8 mouse cellular contexts compared by ENCODE assay signal in genomic region chr14:75844111-75844695, GRCm38 (mm10). TPM values are rescaled to one million over a fixed set of nuclear protein-coding genes. Genes with fewer than 3 reads are reported as not detected.
DNase-seq lines count a peak whose midpoint lies in the region; ATAC-seq and TF ChIP-seq lines count a peak whose summit lies in the region.

No protein-coding gene starts in this region.

- TF ChIP-seq CTCF in kidney, adult 2 months (conservative IDR thresholded peaks at IDR 0.05; ENCODE audit: insufficient read depth, insufficient read length, low read depth, low read length) = no peak

- no peak for TF ChIP-seq POLR2A in kidney, adult 2 months (IDR thresholded peaks at IDR 0.05; ENCODE audit: low read depth, low read length)

- peak overlapping the region; percentile 84 for H3K4me3 ChIP-seq in kidney, adult 2 months (ENCODE audit: insufficient read depth, low read depth, low read length)
- H3K4me3 ChIP-seq in embryonic facial prominence, embryonic 10.5 days = peak overlapping the region; percentile 68
- peak overlapping the region; percentile 85 for H3K4me3 ChIP-seq in intestine, embryonic 16.5 days (ENCODE audit: low read length)
- peak overlapping the region; percentile 79 for H3K4me3 ChIP-seq in midbrain, embryonic 14.5 days (replicated peaks; ENCODE audit: low read depth, low read length)

- H3K9ac ChIP-seq in intestine, embryonic 16.5 days (ENCODE audit: low read depth, low read length) = peak overlapping the region; percentile 97
- peak overlapping the region; percentile 90 for H3K9ac ChIP-seq in midbrain, embryonic 14.5 days (replicated peaks; ENCODE audit: low read length)

- H3K36me3 ChIP-seq in kidney, adult 2 months (ENCODE audit: control insufficient read depth, insufficient read depth, low read length) = peaks cover 14% of the 10 kb centered on the region
- H3K36me3 ChIP-seq in embryonic facial prominence, embryonic 10.5 days (replicated peaks) = peaks cover 30% of the 10 kb centered on the region
- H3K36me3 ChIP-seq in intestine, embryonic 16.5 days (ENCODE audit: control insufficient read depth, insufficient read depth, low read length) = peaks cover 20% of the 10 kb centered on the region
- H3K36me3 ChIP-seq in midbrain, embryonic 14.5 days (ENCODE audit: control insufficient read depth, insufficient read depth, low read length) = peaks cover 26% of the 10 kb centered on the region

- no peaks in the 10 kb centered on the region for H3K9me3 ChIP-seq in embryonic facial prominence, embryonic 10.5 days
- H3K9me3 ChIP-seq in intestine, embryonic 16.5 days (ENCODE audit: control insufficient read depth, low read length) = no peaks in the 10 kb centered on the region
- H3K9me3 ChIP-seq in midbrain, embryonic 14.5 days (ENCODE audit: control insufficient read depth, low read length) = no peaks in the 10 kb centered on the region

- no peak for ATAC-seq in intestine, embryonic 16.5 days
- no peak for ATAC-seq in midbrain, embryonic 14.5 days (ENCODE audit: low FRiP score, low TSS enrichment)
- ATAC-seq in frontal cortex, adult (ENCODE audit: low TSS enrichment) = no peak

- H3K4me1 ChIP-seq in kidney, adult 2 months (ENCODE audit: control insufficient read depth, insufficient read depth, low read length) = peaks cover 10% of the 10 kb centered on the region; the same call in 1 of the 2 replicates
- peaks cover 25% of the 10 kb centered on the region for H3K4me1 ChIP-seq in embryonic facial prominence, embryonic 10.5 days
- H3K4me1 ChIP-seq in intestine, embryonic 16.5 days (ENCODE audit: control insufficient read depth, insufficient read depth, low read length) = peaks cover 13% of the 10 kb centered on the region
- peaks cover 7% of the 10 kb centered on the region; the same call in 1 of the 2 replicates for H3K4me1 ChIP-seq in midbrain, embryonic 14.5 days (ENCODE audit: control insufficient read depth, insufficient read depth, low read length)

- DNase-seq in kidney, adult 2 months = peak; percentile 55
- no peak for DNase-seq in kidney, postnatal 14 days
- DNase-seq in embryonic facial prominence, embryonic 10.5 days (ENCODE audit: low spot score) = no peak
- DNase-seq in midbrain, embryonic 14.5 days = no peak
- no peak for DNase-seq in B cell, adult 2 months
- no peak for DNase-seq in spleen, postnatal 14 days (ENCODE audit: low spot score in 2 of 2)

- H3K27ac ChIP-seq in kidney, adult 2 months (ENCODE audit: insufficient read depth, low read depth, low read length) = peak overlapping the region; percentile 97
- H3K27ac ChIP-seq in embryonic facial prominence, embryonic 10.5 days (replicated peaks) = peak overlapping the region; percentile 95
- peak overlapping the region; percentile 97 for H3K27ac ChIP-seq in intestine, embryonic 16.5 days (ENCODE audit: low read length)
- peak overlapping the region; percentile 98 for H3K27ac ChIP-seq in midbrain, embryonic 14.5 days (replicated peaks; ENCODE audit: low read depth, low read length)

- H3K27me3 ChIP-seq in kidney, adult 2 months (replicated peaks; ENCODE audit: control insufficient read depth, insufficient read depth, low read length) = no peaks in the 10 kb centered on the region
- no peaks in the 10 kb centered on the region for H3K27me3 ChIP-seq in embryonic facial prominence, embryonic 10.5 days (replicated peaks; ENCODE audit: low read depth, poor library complexity, severe bottlenecking)
- no peaks in the 10 kb centered on the region for H3K27me3 ChIP-seq in intestine, embryonic 16.5 days (replicated peaks; ENCODE audit: control insufficient read depth, insufficient read depth, low read length)
- no peaks in the 10 kb centered on the region for H3K27me3 ChIP-seq in midbrain, embryonic 14.5 days (ENCODE audit: control insufficient read depth, insufficient read depth, low read length)

- peak overlapping the region; percentile 59 for H3K4me2 ChIP-seq in intestine, embryonic 16.5 days (ENCODE audit: low read depth, low read length)
- peak overlapping the region; percentile 75 for H3K4me2 ChIP-seq in midbrain, embryonic 14.5 days (ENCODE audit: low read length)

- WGBS in kidney, adult 2 months = 3% methylated on average over 14 of the region's 14 CpGs
- 11% methylated on average over 14 of the region's 14 CpGs for WGBS in embryonic facial prominence, embryonic 10.5 days
- WGBS in intestine, embryonic 16.5 days = 5% methylated on average over 14 of the region's 14 CpGs
- 9% methylated on average over 14 of the region's 14 CpGs for WGBS in midbrain, embryonic 14.5 days

RNA-seq across cellular contexts. Expression of gene Tpt1, which starts 0.7 kb away (rescaled TPM):
- polyA plus RNA-seq in kidney, adult 2 months (2012; rRNA removed) = 1,266 and 1,401 TPM in 2 replicates
- polyA plus RNA-seq in embryonic facial prominence, embryonic 10.5 days (2016; fragmentation: Nextera tagmentation; extraction: Ambion mirVana) = 832 and 862 TPM in 2 replicates
- polyA plus RNA-seq in intestine, embryonic 16.5 days (2015; fragmentation: Nextera tagmentation; extraction: Ambion mirVana) = 829 and 857 TPM in 2 replicates
- 851 and 883 TPM in 2 replicates for polyA plus RNA-seq in midbrain, embryonic 14.5 days (2014; fragmentation: Nextera tagmentation; extraction: Ambion mirVana)

RNA-seq across cellular contexts. Expression of gene Slc25a30, which starts 57.4 kb away (rescaled TPM):
- polyA plus RNA-seq in kidney, adult 2 months (2012; rRNA removed) = 26.3 and 29.6 TPM in 2 replicates
- polyA plus RNA-seq in embryonic facial prominence, embryonic 10.5 days (2016; fragmentation: Nextera tagmentation; extraction: Ambion mirVana) = 7.0 and 7.1 TPM in 2 replicates
- polyA plus RNA-seq in intestine, embryonic 16.5 days (2015; fragmentation: Nextera tagmentation; extraction: Ambion mirVana) = 2.1 and 2.4 TPM in 2 replicates
- 13.4 and 15.6 TPM in 2 replicates for polyA plus RNA-seq in midbrain, embryonic 14.5 days (2014; fragmentation: Nextera tagmentation; extraction: Ambion mirVana)
